Mouse (Mus musculus) olfactory bulb, adult 2 months (tissue): ENCODE results near the gene Csde1.

Experiments used
- CTCF ChIP-seq: fragments of 200-500 bp; IDR thresholded peaks from 2 replicates; pipeline ENCODE4 v1.5.1; 2012; ENCODE audit warnings: low read depth, mild to moderate bottlenecking, low read length, moderate library complexity; ENCODE audit not compliant: insufficient read depth
- POLR2A ChIP-seq: fragments of 200-500 bp; IDR thresholded peaks from 2 replicates; pipeline ENCODE4 v1.6.1; 2012; ENCODE audit warnings: mild to moderate bottlenecking, low read depth, low read length, moderate library complexity; ENCODE audit not compliant: insufficient read depth

GRCm38 (mm10) chr3:102992936-102993335 lies 27.3 kb upstream of the Csde1 start:
- TF ChIP-seq POLR2A, result no peak
- TF ChIP-seq CTCF, result no peak
